In genomic region chr4:149846861-149847631, GRCm38 (mm10) we compare ENCODE assay signal across 9 mouse cellular contexts.
DNase-seq lines count a peak whose midpoint lies in the region; ATAC-seq and TF ChIP-seq lines count a peak whose summit lies in the region.
"Had no signal": no experiment of that assay in that cellular context is flagged by ENCODE, and none has a peak within 500 bp of the region (broad histone marks: within the 10 kb centered on the region; RNA-seq: fewer than 3 reads in every experiment).

No protein-coding gene starts in this region.

- WGBS in neural tube, embryonic 15.5 days: 73% methylated on average over 22 of the region's 22 CpGs

- 0 out of 2 replicates have a peak, but pooled peaks cover 6% of the 10 kb centered on the region for H3K4me1 ChIP-seq in neural tube, embryonic 15.5 days

- H3K36me3 ChIP-seq in neural tube, embryonic 15.5 days: no peaks in the 10 kb centered on the region
- H3K36me3 ChIP-seq: heart, embryonic 13.5 days had no signal

- ATAC-seq in neural tube, embryonic 15.5 days (ENCODE audit: low FRiP score): no peak

- peak overlapping the region; percentile 75 for H3K27ac ChIP-seq in layer of hippocampus, adult 2 months
- no peak overlapping the region for H3K27ac ChIP-seq in neural tube, embryonic 15.5 days (replicated peaks)
- H3K27ac ChIP-seq: heart, embryonic 13.5 days had no signal

- intact Hi-C loops in heart, postnatal 10 days (cut with DNase I): no loop called here

- no peak overlapping the region; the same call in 1 of the 2 replicates for H3K4me3 ChIP-seq in layer of hippocampus, adult 2 months
- H3K4me3 ChIP-seq in neural tube, embryonic 15.5 days (replicated peaks): no peak overlapping the region
- H3K4me3 ChIP-seq: heart, embryonic 13.5 days had no signal

- no peaks in the 10 kb centered on the region for H3K27me3 ChIP-seq in neural tube, embryonic 15.5 days (replicated peaks)
- H3K27me3 ChIP-seq: heart, embryonic 13.5 days had no signal

- H3K9me3 ChIP-seq in neural tube, embryonic 15.5 days (replicated peaks): no peaks in the 10 kb centered on the region
- H3K9me3 ChIP-seq: heart, embryonic 13.5 days had no signal

- H3K4me2 ChIP-seq in neural tube, embryonic 15.5 days: no peak overlapping the region
- H3K4me2 ChIP-seq: heart, embryonic 13.5 days had no signal

- TF ChIP-seq CTCF in layer of hippocampus, adult 2 months (conservative IDR thresholded peaks at IDR 0.05): no peak

- H3K9ac ChIP-seq in neural tube, embryonic 15.5 days (replicated peaks): no peak overlapping the region
- H3K9ac ChIP-seq: heart, embryonic 13.5 days had no signal

- peak in 1 of 2 experiments; percentile 38 for DNase-seq in layer of hippocampus, adult 2 months (ENCODE audit: low spot score in 2 of 2)
- no peak for DNase-seq in layer of hippocampus, postnatal 25 days (ENCODE audit: extremely low spot score in 1 of 2, low spot score in 1 of 2)
- peak; percentile 86 for DNase-seq in fibroblast of lung, adult 2 months (ENCODE audit: low read depth)
- DNase-seq in heart, postnatal 10 days: peak; percentile 78 to 80
- DNase-seq in lung, postnatal 4 days: peak; percentile 61 to 76
- DNase-seq in embryo, embryonic 9.5 days (ENCODE audit: extremely low spot score): no peak
- no peak for DNase-seq in neural tube, embryonic 10.5 days (ENCODE audit: extremely low spot score, low spot score)

Comparison
In these comparisons a context has a peak if more than half of its experiments do, and no peak if none do; other contexts are left out.
1. DNase-seq: peak in fibroblast of lung, adult 2 months (single experiment), heart, postnatal 10 days (2 of 2) and lung, postnatal 4 days (2 of 2); none in layer of hippocampus, postnatal 25 days (0 of 2), embryo, embryonic 9.5 days (single experiment) and neural tube, embryonic 10.5 days (single experiment).